Mouse (Mus musculus) left cerebral cortex, adult 18-20 months (tissue): ENCODE measurements at regions not wholly inside any gene's neighbourhood (a gene's known extent, or its start where the extent isn't known, plus 50 kb on each side); places are given as distances from the start of the nearest gene placed in this dataset.

ENCODE experiments used
- DNase-seq, 2 experiments: peaks; one replicate each; pipeline ENCODE4 v3.0.0; 2021 to 2022; ENCODE audit warnings: low spot score in 2 of 2, mixed read lengths in 1 of 2

- no peak for DNase-seq
Measured at GRCm38 (mm10) chr8:40152451-40152850, 522.4 kb upstream of the Adam24 start.

- no peak for DNase-seq
Measured at GRCm38 (mm10) chr8:40186715-40187583, 487.9 kb upstream of the Adam24 start.

GRCm38 (mm10) chr8:40187584-40187934 is 487.3 kb upstream of the Adam24 start:
- peak; percentile 34 to 63 for DNase-seq

DNA sequence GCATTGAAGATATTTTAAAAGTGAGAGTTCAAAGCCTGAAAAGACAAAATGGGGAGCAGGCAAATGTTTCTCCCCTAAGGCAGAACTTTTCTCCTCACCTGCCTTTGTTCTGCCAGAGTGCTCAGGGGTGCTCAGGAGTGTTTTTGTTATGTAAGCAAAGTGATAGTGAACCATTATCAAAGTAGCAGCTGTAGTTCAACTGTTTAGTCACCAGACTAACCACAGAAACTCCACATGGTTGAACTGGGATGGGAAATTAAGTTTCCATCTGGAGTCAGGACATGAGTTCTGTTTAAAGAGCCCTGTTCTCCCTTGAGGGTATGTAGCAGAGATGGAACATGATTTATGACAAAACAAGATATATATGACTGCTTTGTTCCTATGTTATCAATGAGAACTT is 482.6 kb upstream of the Adam24 start:
- no peak for DNase-seq

GRCm38 (mm10) chr8:40193148-40193547 is 481.7 kb upstream of the Adam24 start:
- DNase-seq: no peak

GRCm38 (mm10) chr8:40210871-40211270 is 464.0 kb upstream of the Adam24 start:
- DNase-seq: peak; percentile 9 to 15

- DNase-seq: no peak
Measured at GRCm38 (mm10) chr8:40223521-40223920, 451.4 kb upstream of the Adam24 start.

- no peak for DNase-seq
Measured at GRCm38 (mm10) chr8:40227262-40227661, 447.6 kb upstream of the Adam24 start.
